Mouse (Mus musculus) testis, adult 2 months (tissue): ENCODE measurements around the gene Ptpa. TPM values are rescaled to one million over a fixed set of nuclear protein-coding genes. Genes with fewer than 3 reads are reported as not detected.

Experiments
- H3K27ac ChIP-seq: fragments of 200-500 bp; 2 replicates; pipeline ENCODE4 v1.5.1; 2012; ENCODE audit warnings: low read depth, low read length; ENCODE audit not compliant: control insufficient read depth, insufficient read depth
- H3K27me3 ChIP-seq: fragments of 200-500 bp; 2 replicates; pipeline ENCODE4 v1.6.1; 2012; ENCODE audit warnings: mild to moderate bottlenecking, low read length, moderate library complexity; ENCODE audit not compliant: control insufficient read depth, insufficient read depth
- H3K36me3 ChIP-seq: fragments of 200-500 bp; 2 replicates; pipeline ENCODE4 v1.6.1; 2012; ENCODE audit warnings: mild to moderate bottlenecking, low read length; ENCODE audit not compliant: control insufficient read depth, insufficient read depth
- H3K4me1 ChIP-seq: fragments of 200-500 bp; 2 replicates; pipeline ENCODE4 v1.6.1; 2012; ENCODE audit warnings: low read length; ENCODE audit not compliant: control insufficient read depth, insufficient read depth
- H3K4me3 ChIP-seq: fragments of 200-500 bp; 2 replicates; pipeline ENCODE4 v1.5.1; 2012; ENCODE audit warnings: low read depth, mild to moderate bottlenecking, low read length, moderate library complexity, mixed read lengths; ENCODE audit not compliant: control insufficient read depth
- CTCF ChIP-seq: fragments of 200-500 bp; IDR thresholded peaks from 2 replicates; pipeline ENCODE4 v1.5.1; 2012; ENCODE audit warnings: low read depth, mild to moderate bottlenecking, inconsistent platforms, low read length, moderate library complexity; ENCODE audit not compliant: control insufficient read depth, insufficient read depth, insufficient replicate concordance
- POLR2A ChIP-seq: fragments of 200-500 bp; IDR thresholded peaks from 2 replicates; pipeline ENCODE4 v1.6.1; 2012; ENCODE audit warnings: low read depth, mild to moderate bottlenecking, inconsistent platforms, low read length, moderate library complexity; ENCODE audit not compliant: control insufficient read depth
- polyA plus RNA-seq: library from polyadenylated mRNA; depleted of rRNA; stranded (reverse); fragments of >200 nt; gene quantifications from 2 replicates; pipeline ENCODE4 v1.2.3, GENCODE M21; 2012; rRNA removed

The Ptpa gene
- 87.3 and 106 TPM in 2 replicates for polyA plus RNA-seq

DNA sequence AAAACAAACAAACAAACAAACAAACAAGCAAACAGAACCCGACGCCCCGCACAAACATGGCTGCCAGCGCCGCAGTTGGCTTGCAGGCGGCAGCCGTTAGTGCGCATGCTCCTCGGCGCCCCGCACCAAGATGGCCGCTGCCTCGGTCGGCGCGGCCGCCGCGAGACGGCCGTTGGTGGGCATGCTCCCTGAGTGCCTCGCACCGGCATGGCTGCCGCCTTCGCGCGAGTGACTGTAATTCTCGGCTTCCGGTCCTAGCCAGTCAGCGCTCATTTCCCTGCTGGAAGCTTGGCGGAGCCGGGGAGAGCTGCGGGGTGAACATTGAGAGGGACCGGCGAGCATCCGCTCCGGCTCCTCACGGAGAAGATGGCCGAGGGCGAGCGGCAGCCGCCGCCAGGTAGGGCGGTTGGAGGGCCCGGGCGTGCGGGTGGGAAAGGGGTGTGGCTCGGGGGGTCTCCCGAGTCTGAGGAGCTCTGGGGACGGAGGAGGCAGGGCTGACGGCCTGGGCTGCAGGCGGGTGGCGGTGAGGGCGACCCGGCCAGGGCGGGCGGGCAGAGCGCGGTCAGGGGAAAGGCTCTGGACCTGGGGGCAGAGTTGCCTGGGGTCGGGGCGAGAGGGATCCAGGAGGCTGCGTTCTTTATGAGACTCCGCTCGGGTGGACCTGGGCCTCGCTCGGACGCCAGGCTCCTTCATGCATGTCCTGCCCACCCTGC, at the start of gene Ptpa:
Gene Ptpa, plus strand, starts transcription at position 104 of the 713 bp plus-strand sequence.
- peaks cover 2% of the 10 kb centered on the region for H3K36me3 ChIP-seq
- peak within 1 kb of the TSS; percentile 99 for H3K27ac ChIP-seq
- H3K4me3 ChIP-seq: peak within 1 kb of the TSS; percentile 96
- H3K27me3 ChIP-seq: no peaks in the 10 kb centered on the region
- TF ChIP-seq POLR2A (peak; percentile 98), CTCF (no peak)
- H3K4me1 ChIP-seq: peaks cover 22% of the 10 kb centered on the region

GRCm38 (mm10) chr2:30366203-30366602, 49.6 kb upstream of the Ptpa start:
- Histone ChIP-seq H3K4me3 (no peak overlapping the region), H3K27ac (no peak overlapping the region), H3K4me1 (peaks cover 9% of the 10 kb centered on the region), H3K36me3 (no peaks in the 10 kb centered on the region), H3K27me3 (no peaks in the 10 kb centered on the region)
- TF ChIP-seq CTCF (no peak), POLR2A (no peak)

- Histone ChIP-seq H3K27ac (no peak overlapping the region), H3K4me1 (no peaks in the 10 kb centered on the region), H3K27me3 (no peaks in the 10 kb centered on the region), H3K4me3 (no peak overlapping the region), H3K36me3 (no peaks in the 10 kb centered on the region)
- no peak for TF ChIP-seq CTCF
- TF ChIP-seq POLR2A: no peak
Observed at GRCm38 (mm10) chr2:30371544-30371943, 44.3 kb upstream of the Ptpa start.

GRCm38 (mm10) chr2:30372726-30373125, 43.1 kb upstream of the Ptpa start:
- no peak overlapping the region for H3K4me3 ChIP-seq
- no peaks in the 10 kb centered on the region for H3K27me3 ChIP-seq
- no peak overlapping the region for H3K27ac ChIP-seq
- H3K36me3 ChIP-seq: no peaks in the 10 kb centered on the region
- H3K4me1 ChIP-seq: no peaks in the 10 kb centered on the region
- no peak for TF ChIP-seq POLR2A
- TF ChIP-seq CTCF: no peak

GRCm38 (mm10) chr2:30375893-30376292, 39.9 kb upstream of the Ptpa start:
- Histone ChIP-seq H3K4me1 (no peaks in the 10 kb centered on the region; the same call in 1 of the 2 replicates), H3K27ac (no peak overlapping the region), H3K4me3 (no peak overlapping the region), H3K27me3 (no peaks in the 10 kb centered on the region), H3K36me3 (no peaks in the 10 kb centered on the region)
- TF ChIP-seq CTCF (no peak), POLR2A (no peak)

- H3K36me3 ChIP-seq: no peaks in the 10 kb centered on the region; the same call in 1 of the 2 replicates
- no peak overlapping the region for H3K27ac ChIP-seq
- H3K4me3 ChIP-seq: no peak overlapping the region
- TF ChIP-seq POLR2A (no peak), CTCF (peak; percentile 3; the same call in 1 of the 2 replicates)
- no peaks in the 10 kb centered on the region for H3K27me3 ChIP-seq
- H3K4me1 ChIP-seq: no peaks in the 10 kb centered on the region; the same call in none of the 2 replicates
Observed at GRCm38 (mm10) chr2:30377721-30378120, 38.1 kb upstream of the Ptpa start.

- no peaks in the 10 kb centered on the region for H3K27me3 ChIP-seq
- H3K36me3 ChIP-seq: no peaks in the 10 kb centered on the region; the same call in 1 of the 2 replicates
- no peak overlapping the region for H3K4me3 ChIP-seq
- H3K4me1 ChIP-seq: no peaks in the 10 kb centered on the region; the same call in none of the 2 replicates
- no peak overlapping the region for H3K27ac ChIP-seq
- TF ChIP-seq POLR2A: no peak
- no peak for TF ChIP-seq CTCF
Observed at GRCm38 (mm10) chr2:30379307-30379706, 36.5 kb upstream of the Ptpa start.
